In genomic region chr11:120894397-120894796, GRCm38 (mm10) we compare ENCODE assay signal across 26 mouse cellular contexts. TPM values are rescaled to one million over a fixed set of nuclear protein-coding genes. Genes with fewer than 3 reads are reported as not detected.
DNase-seq lines count a peak whose midpoint lies in the region; ATAC-seq and TF ChIP-seq lines count a peak whose summit lies in the region.
"Had no signal": no experiment of that assay in that cellular context is flagged by ENCODE, and none has a peak within 500 bp of the region (broad histone marks: within the 10 kb centered on the region; RNA-seq: fewer than 3 reads in every experiment).

No protein-coding gene starts in this region.

- no peak overlapping the region for H3K27ac ChIP-seq in kidney, adult 2 months (ENCODE audit: insufficient read depth, low read depth, low read length)
- no peak overlapping the region for H3K27ac ChIP-seq in kidney, embryonic 15.5 days
- H3K27ac ChIP-seq in liver, embryonic 14.5 days = no peak overlapping the region
- H3K27ac ChIP-seq in liver, embryonic 11.5 days (ENCODE audit: low read depth, low read length) = no peak overlapping the region
- no peak overlapping the region for H3K27ac ChIP-seq in MEL (ENCODE audit: control insufficient read depth, low read depth, low read length)
- no peak overlapping the region for H3K27ac ChIP-seq in embryonic facial prominence, embryonic 10.5 days (replicated peaks)
- no peak overlapping the region for H3K27ac ChIP-seq in cerebellum, adult 2 months (ENCODE audit: insufficient read depth, low read length)
- H3K27ac ChIP-seq: forebrain, embryonic 15.5 days; heart, embryonic 13.5 days; hindbrain, embryonic 13.5 days; neural tube, embryonic 13.5 days had no signal

- TF ChIP-seq CTCF in kidney, adult 2 months (conservative IDR thresholded peaks at IDR 0.05; ENCODE audit: insufficient read depth, insufficient read length, low read depth, low read length) = 0 out of 2 replicates have a peak, but pooled peaks have one; percentile 21
- TF ChIP-seq CTCF in liver, embryonic 14.5 days (IDR thresholded peaks at IDR 0.05; ENCODE audit: low read depth) = peak; percentile 49
- peak; percentile 12 to 24 (median 13); a peak in 3 of 6 replicates for TF ChIP-seq CTCF in MEL (IDR thresholded peaks at IDR 0.05 in 2 of 3, conservative IDR thresholded peaks at IDR 0.05 in 1 of 3; ENCODE audit: control insufficient read depth in 1 of 3, insufficient read depth in 1 of 3, low read depth in 2 of 3, low read length in 3 of 3, poor library complexity in 1 of 3, severe bottlenecking in 1 of 3)
- no peak for TF ChIP-seq CTCF in cerebellum, adult 2 months (IDR thresholded peaks at IDR 0.05; ENCODE audit: borderline replicate concordance, insufficient read depth, low read depth, low read length)

- H3K4me3 ChIP-seq in kidney, adult 2 months (ENCODE audit: insufficient read depth, low read depth, low read length) = no peak overlapping the region
- H3K4me3 ChIP-seq in kidney, embryonic 15.5 days (replicated peaks) = no peak overlapping the region
- H3K4me3 ChIP-seq in liver, embryonic 14.5 days (ENCODE audit: insufficient read depth in 1 of 2, low read depth in 2 of 2, low read length in 2 of 2) = no peak overlapping the region
- H3K4me3 ChIP-seq in liver, embryonic 11.5 days (ENCODE audit: low read depth, low read length) = no peak overlapping the region
- H3K4me3 ChIP-seq in MEL (ENCODE audit: control insufficient read depth in 1 of 2, insufficient read depth in 1 of 2, low read depth in 2 of 2, low read length in 2 of 2) = no peak overlapping the region
- no peak overlapping the region for H3K4me3 ChIP-seq in embryonic facial prominence, embryonic 10.5 days
- no peak overlapping the region for H3K4me3 ChIP-seq in cerebellum, adult 2 months (replicated peaks; ENCODE audit: insufficient read depth, low read depth, low read length)
- H3K4me3 ChIP-seq: forebrain, embryonic 15.5 days; heart, embryonic 13.5 days; hindbrain, embryonic 13.5 days; liver, embryonic 15.5 days; megakaryocyte, embryonic 14.5 days; neural tube, embryonic 13.5 days had no signal

- no peak for TF ChIP-seq EP300 in liver, embryonic 14.5 days (IDR thresholded peaks at IDR 0.05; ENCODE audit: low read depth)
- no peak for TF ChIP-seq EP300 in MEL (IDR thresholded peaks at IDR 0.05; ENCODE audit: low read depth in 1 of 2, low read length in 2 of 2)

- no peak overlapping the region for H3K4me2 ChIP-seq in kidney, embryonic 15.5 days
- H3K4me2 ChIP-seq in liver, embryonic 14.5 days (ENCODE audit: low read depth) = no peak overlapping the region
- H3K4me2 ChIP-seq in liver, embryonic 11.5 days = no peak overlapping the region
- H3K4me2 ChIP-seq: forebrain, embryonic 15.5 days; heart, embryonic 13.5 days; hindbrain, embryonic 13.5 days; liver, embryonic 15.5 days; neural tube, embryonic 13.5 days had no signal

- 77% methylated on average over 8 of the region's 8 CpGs for WGBS in kidney, adult 2 months
- 74% methylated on average over 8 of the region's 8 CpGs for WGBS in kidney, embryonic 15.5 days
- WGBS in liver, embryonic 14.5 days (ENCODE audit: insufficient replicate concordance) = 88% methylated on average over 8 of the region's 8 CpGs
- whole genome bisulfite sequencing in liver, embryonic 11.5 days = 93% methylated on average over 8 of the region's 8 CpGs
- 90% methylated on average over 8 of the region's 8 CpGs for WGBS in embryonic facial prominence, embryonic 10.5 days
- 65% methylated on average over 8 of the region's 8 CpGs for WGBS in cerebellum, adult 2 months

- TF ChIP-seq POLR2A in kidney, adult 2 months (IDR thresholded peaks at IDR 0.05; ENCODE audit: low read depth, low read length) = no peak
- TF ChIP-seq POLR2A in MEL (IDR thresholded peaks at IDR 0.05; ENCODE audit: control insufficient read depth in 1 of 2, insufficient read depth in 1 of 2, low read depth in 1 of 2, low read length in 2 of 2, poor library complexity in 1 of 2) = no peak
- no peak for TF ChIP-seq POLR2A in cerebellum, adult 2 months (IDR thresholded peaks at IDR 0.05; ENCODE audit: borderline replicate concordance, insufficient read depth, low read length)

- no peaks in the 10 kb centered on the region for H3K36me3 ChIP-seq in kidney, adult 2 months (ENCODE audit: control insufficient read depth, insufficient read depth, low read length)
- H3K36me3 ChIP-seq in kidney, embryonic 15.5 days = peaks cover 76% of the 10 kb centered on the region
- H3K36me3 ChIP-seq in liver, embryonic 14.5 days (replicated peaks; ENCODE audit: control insufficient read depth, insufficient read depth, low read depth) = no peaks in the 10 kb centered on the region
- H3K36me3 ChIP-seq in liver, embryonic 11.5 days (ENCODE audit: control insufficient read depth, insufficient read depth, low read length) = peaks cover 11% of the 10 kb centered on the region
- peaks cover 0 to 2% of the 10 kb centered on the region in 2 experiments; a peak in 2 of 4 replicates for H3K36me3 ChIP-seq in MEL (ENCODE audit: control insufficient read depth in 1 of 2, insufficient read depth in 2 of 2, low read length in 2 of 2)
- peaks cover 84% of the 10 kb centered on the region for H3K36me3 ChIP-seq in embryonic facial prominence, embryonic 10.5 days (replicated peaks)

- no peaks in the 10 kb centered on the region for H3K79me2 ChIP-seq in MEL (ENCODE audit: control insufficient read depth, insufficient read depth, low read length, poor library complexity)

- DNase-seq in kidney, adult 2 months = no peak
- DNase-seq in liver, embryonic 14.5 days (ENCODE audit: low read depth in 3 of 3, low spot score in 3 of 3) = no peak
- no peak for DNase-seq in liver, embryonic 11.5 days (ENCODE audit: low spot score)
- DNase-seq in MEL (ENCODE audit: low read depth, low spot score) = no peak
- peak; percentile 16 for DNase-seq in embryonic facial prominence, embryonic 10.5 days (ENCODE audit: low spot score)
- no peak for DNase-seq in cerebellum, adult 2 months
- DNase-seq: adrenal gland, postnatal 10 days; B cell, adult 2 months; cerebellum, adult 8-10 months; cerebellum, postnatal 36 days; gastrocnemius, postnatal 14 days; heart, adult 11 months; heart, postnatal 36 days; kidney, postnatal 10 days; midbrain, embryonic 14.5 days; retina, postnatal 1 day; right cerebral cortex, postnatal 4 days; thymus, postnatal 25 days had no signal

- no peak; the same call in 1 of the 2 replicates for ATAC-seq in kidney, embryonic 15.5 days (replicated peaks; ENCODE audit: low FRiP score)
- ATAC-seq in liver, embryonic 14.5 days (ENCODE audit: insufficient read depth) = no peak
- ATAC-seq in liver, embryonic 11.5 days (replicated peaks; ENCODE audit: low FRiP score) = no peak
- ATAC-seq: activated CD4-positive, CD25-positive, alpha-beta regulatory T cell, adult 4 months; forebrain, embryonic 15.5 days had no signal

- TF ChIP-seq RAD21 in MEL (IDR thresholded peaks at IDR 0.05; ENCODE audit: low read depth, low read length) = no peak

- no peak overlapping the region for H3K9ac ChIP-seq in kidney, embryonic 15.5 days
- no peak overlapping the region for H3K9ac ChIP-seq in liver, embryonic 14.5 days (replicated peaks)
- no peak overlapping the region for H3K9ac ChIP-seq in liver, embryonic 11.5 days (ENCODE audit: low read depth, low read length)
- H3K9ac ChIP-seq in MEL (ENCODE audit: control insufficient read depth, low read depth, low read length, poor library complexity, severe bottlenecking) = no peak overlapping the region
- H3K9ac ChIP-seq: forebrain, embryonic 15.5 days; heart, embryonic 13.5 days; hindbrain, embryonic 13.5 days; liver, embryonic 15.5 days; neural tube, embryonic 13.5 days had no signal

- H3K27me3 ChIP-seq in kidney, adult 2 months (replicated peaks; ENCODE audit: control insufficient read depth, insufficient read depth, low read length) = no peaks in the 10 kb centered on the region
- H3K27me3 ChIP-seq in kidney, embryonic 15.5 days = no peaks in the 10 kb centered on the region
- H3K27me3 ChIP-seq in liver, embryonic 14.5 days (ENCODE audit: control insufficient read depth, insufficient read depth, low read length) = no peaks in the 10 kb centered on the region
- H3K27me3 ChIP-seq in liver, embryonic 11.5 days (replicated peaks; ENCODE audit: control insufficient read depth, insufficient read depth, low read length) = no peaks in the 10 kb centered on the region
- no peaks in the 10 kb centered on the region for H3K27me3 ChIP-seq in MEL (ENCODE audit: control insufficient read depth in 1 of 2, insufficient read depth in 2 of 2, low read length in 2 of 2)
- no peaks in the 10 kb centered on the region for H3K27me3 ChIP-seq in embryonic facial prominence, embryonic 10.5 days (replicated peaks; ENCODE audit: low read depth, poor library complexity, severe bottlenecking)
- no peaks in the 10 kb centered on the region for H3K27me3 ChIP-seq in cerebellum, adult 2 months (ENCODE audit: control insufficient read depth, insufficient read depth, low read length)
- H3K27me3 ChIP-seq: forebrain, embryonic 15.5 days; heart, embryonic 13.5 days; hindbrain, embryonic 13.5 days; liver, embryonic 15.5 days; megakaryocyte, embryonic 14.5 days; neural tube, embryonic 13.5 days had no signal

- no peaks in the 10 kb centered on the region for H3K4me1 ChIP-seq in kidney, adult 2 months (ENCODE audit: control insufficient read depth, insufficient read depth, low read length)
- H3K4me1 ChIP-seq in kidney, embryonic 15.5 days = no peaks in the 10 kb centered on the region
- H3K4me1 ChIP-seq in liver, embryonic 14.5 days (replicated peaks; ENCODE audit: control insufficient read depth in 2 of 2, insufficient read depth in 2 of 2, low read length in 1 of 2) = peaks cover 8 to 24% of the 10 kb centered on the region in 2 experiments
- peaks cover 4% of the 10 kb centered on the region; the same call in 1 of the 2 replicates for H3K4me1 ChIP-seq in liver, embryonic 11.5 days (replicated peaks; ENCODE audit: control insufficient read depth, insufficient read depth, low read length)
- peaks cover 0 to 2% of the 10 kb centered on the region in 2 experiments; a peak in 1 of 4 replicates for H3K4me1 ChIP-seq in MEL (ENCODE audit: control insufficient read depth in 1 of 2, insufficient read depth in 2 of 2, low read length in 2 of 2)
- no peaks in the 10 kb centered on the region for H3K4me1 ChIP-seq in embryonic facial prominence, embryonic 10.5 days
- H3K4me1 ChIP-seq in cerebellum, adult 2 months (ENCODE audit: control insufficient read depth, insufficient read depth, low read length) = no peaks in the 10 kb centered on the region
- H3K4me1 ChIP-seq: forebrain, embryonic 15.5 days; heart, embryonic 13.5 days; hindbrain, embryonic 13.5 days; neural tube, embryonic 13.5 days had no signal

- no peaks in the 10 kb centered on the region for H3K9me3 ChIP-seq in kidney, embryonic 15.5 days (replicated peaks)
- no peaks in the 10 kb centered on the region for H3K9me3 ChIP-seq in liver, embryonic 14.5 days (ENCODE audit: control insufficient read depth, low read length)
- no peaks in the 10 kb centered on the region for H3K9me3 ChIP-seq in liver, embryonic 11.5 days (ENCODE audit: control insufficient read depth, low read length)
- H3K9me3 ChIP-seq in MEL (replicated peaks; ENCODE audit: insufficient read depth, low read length) = no peaks in the 10 kb centered on the region
- H3K9me3 ChIP-seq in embryonic facial prominence, embryonic 10.5 days = no peaks in the 10 kb centered on the region
- H3K9me3 ChIP-seq: forebrain, embryonic 15.5 days; heart, embryonic 13.5 days; hindbrain, embryonic 13.5 days; liver, embryonic 15.5 days; megakaryocyte, embryonic 14.5 days; neural tube, embryonic 13.5 days had no signal

RNA-seq across cellular contexts. Expression of gene Ccdc57, which starts 38.3 kb away (rescaled TPM):
- polyA plus RNA-seq in kidney, adult 2 months (2012; rRNA removed) = 2.9 and 3.5 TPM in 2 replicates
- polyA plus RNA-seq in kidney, embryonic 15.5 days (2015; fragmentation: Nextera tagmentation; extraction: Ambion mirVana) = 8.0 and 8.4 TPM in 2 replicates
- 1.2 and 1.4 TPM in 2 replicates for polyA plus RNA-seq in liver, embryonic 14.5 days (2012; rRNA removed)
- 1.3 and 1.4 TPM in 2 replicates for polyA plus RNA-seq in liver, embryonic 14.5 days (2014; fragmentation: Nextera tagmentation; extraction: Ambion mirVana)
- polyA plus RNA-seq in liver, embryonic 11.5 days (2014; fragmentation: Nextera tagmentation; extraction: Ambion mirVana) = 4.2 and 4.7 TPM in 2 replicates
- total RNA-seq in MEL (2012; rRNA removed) = 4.4 and 5.3 TPM in 2 replicates
- polyA plus RNA-seq in MEL (2012; ENCODE audit: insufficient read depth in 1 of 2, insufficient read length in 2 of 2, low read depth in 1 of 2, low replicate concordance in 2 of 2, missing spikeins in 1 of 2) = 1 to 10 TPM in 1 of 2 experiments, not detected in 1; 7.4 TPM
- 6.5 and 6.8 TPM in 2 replicates for polyA plus RNA-seq in embryonic facial prominence, embryonic 10.5 days (2016; fragmentation: Nextera tagmentation; extraction: Ambion mirVana)
- polyA plus RNA-seq in cerebellum, adult 2 months (2012; rRNA removed) = 4.4 TPM in 2 replicates

RNA-seq across cellular contexts. Expression of gene Slc16a3, which starts 53.9 kb away (rescaled TPM):
- polyA plus RNA-seq in kidney, adult 2 months (2012; rRNA removed) = 2.0 and 2.9 TPM in 2 replicates
- 54.0 and 66.0 TPM in 2 replicates for polyA plus RNA-seq in kidney, embryonic 15.5 days (2015; fragmentation: Nextera tagmentation; extraction: Ambion mirVana)
- 23.5 and 25.0 TPM in 2 replicates for polyA plus RNA-seq in liver, embryonic 14.5 days (2012; rRNA removed)
- polyA plus RNA-seq in liver, embryonic 14.5 days (2014; fragmentation: Nextera tagmentation; extraction: Ambion mirVana) = 25.8 and 31.6 TPM in 2 replicates
- polyA plus RNA-seq in liver, embryonic 11.5 days (2014; fragmentation: Nextera tagmentation; extraction: Ambion mirVana) = 257 and 272 TPM in 2 replicates
- total RNA-seq in MEL (2012; rRNA removed) = 570 and 748 TPM in 2 replicates
- polyA plus RNA-seq in MEL (2012; ENCODE audit: insufficient read depth in 1 of 2, insufficient read length in 2 of 2, low read depth in 1 of 2, low replicate concordance in 2 of 2, missing spikeins in 1 of 2) = 100 to 1,000 TPM in 1 of 2 experiments, 10 to 100 TPM in 1; 85.7 to 610 TPM
- polyA plus RNA-seq in embryonic facial prominence, embryonic 10.5 days (2016; fragmentation: Nextera tagmentation; extraction: Ambion mirVana) = 131 and 182 TPM in 2 replicates
- 1.6 and 1.9 TPM in 2 replicates for polyA plus RNA-seq in cerebellum, adult 2 months (2012; rRNA removed)
